Mouse (Mus musculus) CH12.LX (cell line): ENCODE results near the gene Anxa11. TPM values are rescaled to one million over a fixed set of nuclear protein-coding genes. Genes with fewer than 3 reads are reported as not detected.
"Not testable (repeated sequence)": the region's sequence is repeated elsewhere in the genome, so short reads cannot be mapped to it uniquely, and the experiment has no call there.

Experiments
- DNase-seq: peaks from one replicate; pipeline ENCODE4 v3.0.0-alpha.2; 2013; ENCODE audit errors: extremely low read depth
- H3K27ac ChIP-seq: 2 replicates; pipeline ENCODE4 v1.5.1; 2012; ENCODE audit warnings: low read depth, mild to moderate bottlenecking, control low read depth, moderate library complexity; ENCODE audit not compliant: insufficient read depth
- H3K27me3 ChIP-seq: replicated peaks from 2 replicates; pipeline ENCODE3; 2012; ENCODE audit warnings: inconsistent platforms
- H3K36me3 ChIP-seq, 2 experiments: replicated peaks in 1 of 2; 2 replicates each; pipeline versions ENCODE3 to v1.6.1; 2012; ENCODE audit warnings: inconsistent platforms in 1 of 2, low read length in 1 of 2, mild to moderate bottlenecking in 1 of 2, mixed read lengths in 1 of 2, moderate library complexity in 1 of 2; ENCODE audit not compliant: control insufficient read depth in 1 of 2, insufficient read depth in 1 of 2
- H3K4me1 ChIP-seq, 2 experiments: 2 replicates each; pipeline ENCODE4 v1.6.1; 2012; ENCODE audit warnings: inconsistent platforms in 1 of 2, moderate library complexity in 1 of 2; ENCODE audit not compliant: insufficient read depth in 2 of 2, control insufficient read depth in 1 of 2
- H3K4me2 ChIP-seq: 2 replicates; pipeline ENCODE4 v1.6.1; 2012; ENCODE audit warnings: low read depth, mild to moderate bottlenecking, control low read depth; ENCODE audit not compliant: poor library complexity, insufficient read depth, severe bottlenecking
- H3K4me3 ChIP-seq, 3 experiments: fragments of 150-350 bp in 1 of 3; sonication (generic) in 1 of 3; replicated peaks in 1 of 3; 2 replicates each; pipeline versions ENCODE3 to v1.5.1; 2011 to 2012; ENCODE audit warnings: low read depth in 2 of 3, low read length in 2 of 3, mild to moderate bottlenecking in 2 of 3, moderate library complexity in 2 of 3, control low read depth in 1 of 3, improper control_type of control experiment in 1 of 3, inconsistent platforms in 1 of 3, mixed read lengths in 1 of 3; ENCODE audit not compliant: poor library complexity in 1 of 3
- H3K79me2 ChIP-seq: replicated peaks from 2 replicates; pipeline ENCODE4 v1.6.1; 2012; ENCODE audit warnings: mild to moderate bottlenecking, moderate library complexity; ENCODE audit not compliant: control insufficient read depth, poor library complexity, insufficient read depth, severe bottlenecking; ENCODE audit errors: extremely low read depth
- H3K9ac ChIP-seq: 2 replicates; pipeline ENCODE4 v1.6.1; 2012; ENCODE audit warnings: low read depth, mild to moderate bottlenecking, control low read depth, moderate library complexity; ENCODE audit not compliant: insufficient read depth
- H3K9me3 ChIP-seq: replicated peaks from 2 replicates; pipeline ENCODE3; 2012; ENCODE audit warnings: low read length, inconsistent platforms, mixed read lengths
- dilution Hi-C: fragments of 300-500 bp; cut with MboI; formaldehyde crosslinking; loops from 2 replicates; pipeline ENCODE4 v1.14.3; 2020; ENCODE audit warnings: low sequenced_read_pairs; ENCODE audit not compliant: extremely low pct_unique_long_range_greater_than_20kb, extremely low pct_ligation_motif_present
- in situ Hi-C: fragments of 300-500 bp; cut with MboI; formaldehyde crosslinking; loops from 3 replicates; pipeline ENCODE4 v1.14.3; 2019; ENCODE audit warnings: low sequenced_read_pairs, low pct_ligation_motif_present, low pct_unique_long_range_greater_than_20kb, mixed read lengths
- polyA plus RNA-seq: library from polyadenylated mRNA; unstranded; fragments of >175 nt; gene quantifications from 2 replicates; pipeline ENCODE4 v1.2.1, GENCODE M21; 2012; ENCODE audit warnings: low read depth; ENCODE audit not compliant: insufficient read length
- total RNA-seq, 2 experiments: library from RNA; depleted of rRNA; stranded (reverse); fragments of 300-350 nt in 1 of 2; fragments of >200 nt in 1 of 2; gene quantifications; 2 replicates each; pipeline ENCODE4 v1.2.3; 2012 to 2014

Anxa11 gene
- total and polyA plus RNA-seq, 3 experiments, result 5.0 to 35.0 (median 8.4) TPM

- H3K9me3 ChIP-seq, DNase-seq, H3K4me3 ChIP-seq, H3K9ac ChIP-seq, H3K4me1 ChIP-seq, dilution Hi-C loops, H3K27ac ChIP-seq, H3K27me3 ChIP-seq, in situ Hi-C loops, H3K36me3 ChIP-seq, H3K79me2 ChIP-seq, H3K4me2 ChIP-seq: not testable (repeated sequence)
These were observed 43.9 kb downstream of the Anxa11 start for GRCm38 (mm10) chr14:25885886-25886285.

DNA sequence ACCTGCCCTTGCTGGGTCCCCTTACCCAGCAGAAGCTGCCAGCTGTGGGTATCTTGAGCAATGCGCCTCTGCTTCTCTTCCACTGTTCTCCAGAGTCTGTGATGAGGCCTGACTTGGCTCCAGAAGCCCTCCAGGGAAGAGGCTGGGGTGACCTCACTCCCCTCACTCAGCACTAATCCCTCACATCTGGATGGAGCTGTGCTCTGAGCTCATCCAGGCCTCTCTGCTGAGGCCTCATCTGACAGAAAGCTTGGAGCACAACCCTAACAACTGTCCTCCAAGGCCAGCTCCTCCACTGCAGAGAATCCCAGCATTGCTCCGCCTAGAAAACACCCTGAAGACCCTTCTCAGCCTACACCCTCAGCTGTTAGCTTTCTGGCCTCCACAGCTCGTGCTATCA is 52.6 kb downstream of the Anxa11 start:
- H3K27ac ChIP-seq, dilution Hi-C loops, DNase-seq, H3K9me3 ChIP-seq, H3K4me3 ChIP-seq, H3K4me2 ChIP-seq, H3K9ac ChIP-seq, H3K79me2 ChIP-seq, H3K27me3 ChIP-seq, H3K36me3 ChIP-seq, in situ Hi-C loops, H3K4me1 ChIP-seq: not testable (repeated sequence)

- dilution Hi-C loops, H3K79me2 ChIP-seq, H3K27ac ChIP-seq, H3K9me3 ChIP-seq, H3K9ac ChIP-seq, H3K36me3 ChIP-seq, H3K27me3 ChIP-seq, H3K4me1 ChIP-seq, H3K4me2 ChIP-seq, DNase-seq, H3K4me3 ChIP-seq, in situ Hi-C loops: not testable (repeated sequence)
These were observed 53.7 kb downstream of the Anxa11 start for GRCm38 (mm10) chr14:25895686-25896085.

DNA sequence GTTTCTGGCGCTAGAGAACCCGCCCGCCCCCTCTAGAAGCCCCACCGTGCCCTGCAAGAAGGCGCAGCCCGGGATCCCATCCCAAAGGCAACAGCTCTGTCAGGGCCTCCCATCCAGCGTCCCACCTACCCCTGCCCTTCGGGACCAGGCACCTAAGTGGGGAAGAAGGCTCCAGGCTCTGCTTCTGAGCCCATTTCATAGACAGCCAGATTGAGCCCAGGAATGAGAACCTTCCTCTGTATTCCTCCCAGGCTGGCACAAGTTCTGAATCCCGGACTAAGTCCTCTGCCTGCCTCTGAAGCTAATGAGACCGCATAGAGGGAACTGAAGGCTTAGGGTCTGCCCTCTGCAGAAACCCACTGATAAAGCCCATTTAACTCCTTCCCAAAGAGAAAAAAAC is 61.0 kb downstream of the Anxa11 start, which contains the start of gene Plac9a:
Gene Plac9a (minus strand): TSS at position 101 of the 400 bp plus-strand sequence.
- dilution Hi-C loops, H3K9me3 ChIP-seq, H3K4me2 ChIP-seq, in situ Hi-C loops, DNase-seq, H3K9ac ChIP-seq, H3K79me2 ChIP-seq, H3K4me1 ChIP-seq, H3K4me3 ChIP-seq, H3K27ac ChIP-seq, H3K27me3 ChIP-seq, H3K36me3 ChIP-seq: not testable (repeated sequence)

DNA sequence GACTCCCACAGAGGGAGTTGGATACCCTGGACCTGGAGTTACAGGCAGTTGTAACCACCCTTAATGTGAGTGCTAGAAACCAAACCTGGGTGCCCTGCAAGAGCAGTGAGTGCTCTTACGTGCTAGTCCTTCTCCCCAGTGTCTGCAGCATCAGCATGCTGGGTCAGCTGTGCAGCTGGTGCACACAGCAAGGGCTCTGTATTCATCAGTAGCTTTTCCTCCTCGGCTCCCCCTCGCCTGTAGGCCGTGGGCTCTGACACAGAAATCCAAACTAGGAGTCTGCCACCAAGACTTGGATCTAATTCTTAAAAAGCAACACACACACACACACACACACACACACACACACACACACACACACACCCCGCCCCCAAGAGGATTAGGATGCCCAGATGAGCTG is 63.3 kb downstream of the Anxa11 start:
- DNase-seq, H3K27ac ChIP-seq, H3K9me3 ChIP-seq, H3K4me3 ChIP-seq, H3K27me3 ChIP-seq, dilution Hi-C loops, in situ Hi-C loops, H3K4me1 ChIP-seq, H3K4me2 ChIP-seq, H3K36me3 ChIP-seq, H3K9ac ChIP-seq, H3K79me2 ChIP-seq: not testable (repeated sequence)

GRCm38 (mm10) chr14:25907272-25907671 is 65.3 kb downstream of the Anxa11 start:
- H3K4me2 ChIP-seq, DNase-seq, H3K27me3 ChIP-seq, in situ Hi-C loops, H3K79me2 ChIP-seq, H3K9ac ChIP-seq, H3K4me1 ChIP-seq, H3K36me3 ChIP-seq, H3K9me3 ChIP-seq, H3K27ac ChIP-seq, dilution Hi-C loops, H3K4me3 ChIP-seq: not testable (repeated sequence)
